Mouse (Mus musculus) thymus, adult 2 months (tissue): ENCODE data around the gene Ndufa4l2.

Experiments
- CTCF ChIP-seq: fragments of 200-500 bp; IDR thresholded peaks from 2 replicates; pipeline ENCODE4 v1.5.1; 2012; ENCODE audit warnings: mild to moderate bottlenecking, control low read depth, low read length, moderate library complexity, borderline replicate concordance; ENCODE audit not compliant: control insufficient read depth, poor library complexity, insufficient read depth; ENCODE audit errors: extremely low read depth
- POLR2A ChIP-seq: fragments of 200-500 bp; IDR thresholded peaks from 2 replicates; pipeline ENCODE4 v1.6.1; 2012; ENCODE audit warnings: mild to moderate bottlenecking, low read length, control low read depth, moderate library complexity; ENCODE audit not compliant: control insufficient read depth, poor library complexity, insufficient read depth; ENCODE audit errors: extremely low read depth

DNA sequence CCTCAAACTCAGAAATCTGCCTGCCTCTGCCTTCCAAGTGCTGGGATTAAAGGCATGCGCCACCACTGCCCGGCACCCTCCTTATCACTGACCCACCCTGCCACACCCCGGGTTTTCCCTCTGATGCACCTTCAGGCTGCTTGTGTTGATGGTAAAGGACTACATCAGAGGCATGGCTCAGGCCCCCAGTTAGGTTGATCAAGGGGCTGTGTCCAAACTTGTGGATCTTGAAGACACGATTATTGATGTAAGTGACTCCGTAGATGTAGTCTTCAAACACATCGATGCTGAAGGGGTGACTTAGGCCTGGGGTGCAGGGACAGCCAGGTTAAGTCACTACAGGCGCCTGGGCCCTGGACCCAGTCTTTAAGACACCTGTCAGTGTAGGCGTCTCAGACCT, 26.7 kb downstream of the Ndufa4l2 start:
- TF ChIP-seq POLR2A: no peak
- no peak for TF ChIP-seq CTCF
